Mouse (Mus musculus): Measurements from ENCODE around the gene Nebl.

DNA sequence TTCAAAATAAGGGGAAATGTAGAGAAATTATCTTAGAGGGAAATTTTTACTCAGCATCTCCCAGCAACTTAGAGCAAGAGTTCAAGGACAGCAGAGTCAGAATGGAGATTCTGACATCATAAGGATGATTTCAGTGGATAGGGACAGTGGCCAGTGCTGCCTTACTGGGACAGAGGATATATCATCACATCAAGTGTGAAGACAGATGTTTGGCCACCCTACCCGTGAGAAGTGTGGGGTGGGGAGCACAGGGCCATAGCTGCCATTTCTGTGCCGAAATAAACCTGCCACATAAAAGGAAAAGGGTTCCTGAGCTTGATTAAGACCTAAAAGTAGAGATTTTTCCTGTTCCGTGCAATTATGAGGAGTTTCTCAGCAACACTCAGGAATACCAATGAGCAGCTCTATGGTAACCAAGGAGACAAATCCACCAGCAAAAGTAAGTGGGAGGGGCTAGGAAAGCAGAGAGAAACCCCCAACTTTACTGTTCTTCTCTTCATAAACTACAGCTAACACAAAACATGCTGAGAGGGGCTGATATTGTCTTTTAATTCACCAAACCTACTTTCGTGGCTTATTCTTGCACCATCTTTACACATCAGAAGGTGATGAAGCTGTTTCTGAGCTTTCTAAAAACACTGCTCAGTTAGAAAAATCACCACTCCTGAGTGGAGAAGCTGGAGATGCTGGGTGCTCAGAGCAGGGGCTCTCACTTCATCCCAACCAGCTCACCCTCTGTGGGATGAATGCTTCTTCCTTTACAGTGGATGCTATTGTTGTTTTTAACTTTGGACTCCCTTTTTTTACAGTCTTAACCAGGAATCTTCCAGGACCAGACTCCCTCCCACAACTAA, 172.1 kb downstream of the Nebl start:
- TF ChIP-seq TAL1 (IDR thresholded peaks at IDR 0.05; ENCODE audit: low read length), result no peak
- TF ChIP-seq GATA1 (IDR thresholded peaks at IDR 0.05; ENCODE audit: low read length), result no peak

Measured in erythroblast, embryonic 14.5 days (primary cell).